Mouse (Mus musculus): Measurements from ENCODE around the gene Gm10644.
"Not testable (repeated sequence)": the region's sequence is repeated elsewhere in the genome, so short reads cannot be mapped to it uniquely, and the experiment has no call there.

The Gm10644 gene

DNA sequence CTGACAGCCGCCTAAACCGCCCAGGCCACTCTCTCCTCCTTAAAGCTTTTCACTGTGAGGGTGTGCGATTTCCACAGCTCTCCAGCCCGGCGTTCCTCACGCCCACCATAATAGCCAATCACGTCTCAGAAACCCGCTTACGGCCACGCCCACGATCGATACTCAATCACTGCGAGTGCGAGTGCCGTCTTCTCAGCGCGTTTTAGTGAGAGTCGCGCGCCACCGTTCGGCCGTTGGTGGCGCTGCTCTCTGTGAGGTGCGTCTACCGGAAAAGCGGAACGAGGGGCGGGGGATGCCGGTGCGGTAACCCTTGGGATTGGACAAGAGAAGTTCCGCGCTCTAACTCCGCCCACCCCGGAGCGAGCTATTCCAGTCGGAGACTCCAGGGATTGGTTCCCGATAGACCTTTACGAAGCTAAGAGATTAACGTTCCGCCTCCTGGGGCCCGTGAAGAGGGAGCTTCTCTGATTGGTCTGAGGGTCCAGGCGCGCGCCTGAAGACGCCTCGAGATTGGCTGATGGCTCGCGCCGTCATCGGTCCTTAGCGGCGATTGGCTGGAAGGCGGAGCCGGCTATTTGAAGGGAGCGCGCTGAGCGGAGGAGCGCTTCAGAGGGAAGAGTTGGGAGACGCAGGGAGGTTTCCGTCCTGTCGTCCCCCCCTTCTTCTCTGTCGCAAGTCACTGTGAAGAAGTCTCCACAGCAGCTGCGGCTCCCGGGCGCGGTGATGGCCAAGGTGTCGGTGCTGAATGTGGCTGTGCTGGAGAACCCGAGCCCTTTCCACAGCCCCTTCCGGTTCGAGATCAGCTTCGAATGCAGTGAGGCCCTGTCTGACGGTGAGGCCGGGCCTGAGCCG is at the start of gene Gm10644, which contains the start of gene Asf1b:
Gene Gm10644, minus strand, starts transcription at position 100 of the 852 bp plus-strand sequence.
Gene Asf1b, plus strand, starts transcription at position 402 of the 852 bp plus-strand sequence.
- in situ Hi-C loops (cut with MboI, MseI): loop anchor here (5.0 kb wide), 1 partner anchor 173 kb away; no protein-coding TSS in a partner anchor

GRCm38 (mm10) chr8:84004533-84005201 is 49.7 kb upstream of the Gm10644 start:
- in situ Hi-C loops (cut with MboI, MseI): no loop called here

DNA sequence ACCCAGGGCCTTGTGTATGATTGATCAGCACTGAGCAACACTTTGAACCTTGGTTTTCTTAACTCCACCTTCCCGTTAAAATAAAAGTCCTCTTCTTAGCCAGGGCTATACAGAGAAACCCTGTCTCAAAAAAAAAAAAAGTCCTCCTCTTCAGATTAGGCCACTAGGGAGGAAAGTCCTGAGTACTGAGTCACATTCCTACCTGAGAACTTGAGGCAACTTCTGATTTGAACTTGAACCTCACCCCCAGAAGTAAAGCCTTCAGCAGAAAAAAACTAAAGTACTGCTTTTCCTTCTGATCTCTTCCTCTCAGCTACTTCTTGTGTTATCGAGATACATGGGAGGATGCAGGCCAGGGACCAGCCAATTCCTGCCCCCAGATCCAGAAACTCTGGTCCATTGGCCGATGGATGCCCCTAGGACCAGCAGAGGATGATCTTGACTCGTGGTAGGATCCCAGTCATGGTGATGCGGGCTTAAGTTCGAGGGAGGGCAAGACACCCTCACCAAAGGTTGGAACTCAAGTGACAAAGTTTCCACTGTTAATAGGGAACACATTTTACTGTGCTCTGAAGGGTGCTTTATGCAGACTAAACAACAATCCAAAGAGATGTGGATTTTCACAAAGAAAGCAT is 48.7 kb upstream of the Gm10644 start:
- in situ Hi-C loops (cut with MboI, MseI): no loop called here

DNA sequence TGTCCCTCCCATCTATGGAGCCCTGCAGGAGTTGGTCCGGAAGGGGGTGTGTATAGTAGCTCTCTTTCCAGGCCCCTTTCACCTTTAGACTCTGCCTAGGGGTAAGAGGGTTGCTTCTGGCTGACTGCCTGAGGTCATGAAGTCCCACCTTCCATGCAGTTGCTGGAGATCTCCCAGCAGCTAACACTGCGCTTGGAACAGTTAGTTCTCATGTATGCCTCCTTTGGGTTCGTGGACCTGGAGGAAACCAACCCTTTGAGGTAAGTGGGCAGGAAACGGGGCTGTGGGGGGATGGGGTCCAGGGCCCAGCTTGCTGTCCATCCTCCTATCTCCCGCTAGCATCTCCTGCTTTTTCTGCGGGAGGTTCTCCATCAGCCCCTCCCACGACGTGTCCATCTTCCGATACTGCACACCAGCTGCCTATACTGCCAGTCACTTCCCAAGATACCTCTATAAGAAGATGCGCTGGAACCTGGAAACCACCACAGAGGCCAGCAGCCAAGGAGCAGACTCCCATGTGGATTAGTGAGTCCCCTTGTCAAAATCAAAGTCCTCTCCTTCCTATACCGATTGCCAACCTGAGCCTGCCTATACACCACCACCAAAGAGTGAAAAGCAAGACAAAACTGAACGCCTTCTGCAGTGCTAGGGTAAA is 48.1 kb upstream of the Gm10644 start:
- in situ Hi-C loops (cut with MboI, MseI): no loop called here

DNA sequence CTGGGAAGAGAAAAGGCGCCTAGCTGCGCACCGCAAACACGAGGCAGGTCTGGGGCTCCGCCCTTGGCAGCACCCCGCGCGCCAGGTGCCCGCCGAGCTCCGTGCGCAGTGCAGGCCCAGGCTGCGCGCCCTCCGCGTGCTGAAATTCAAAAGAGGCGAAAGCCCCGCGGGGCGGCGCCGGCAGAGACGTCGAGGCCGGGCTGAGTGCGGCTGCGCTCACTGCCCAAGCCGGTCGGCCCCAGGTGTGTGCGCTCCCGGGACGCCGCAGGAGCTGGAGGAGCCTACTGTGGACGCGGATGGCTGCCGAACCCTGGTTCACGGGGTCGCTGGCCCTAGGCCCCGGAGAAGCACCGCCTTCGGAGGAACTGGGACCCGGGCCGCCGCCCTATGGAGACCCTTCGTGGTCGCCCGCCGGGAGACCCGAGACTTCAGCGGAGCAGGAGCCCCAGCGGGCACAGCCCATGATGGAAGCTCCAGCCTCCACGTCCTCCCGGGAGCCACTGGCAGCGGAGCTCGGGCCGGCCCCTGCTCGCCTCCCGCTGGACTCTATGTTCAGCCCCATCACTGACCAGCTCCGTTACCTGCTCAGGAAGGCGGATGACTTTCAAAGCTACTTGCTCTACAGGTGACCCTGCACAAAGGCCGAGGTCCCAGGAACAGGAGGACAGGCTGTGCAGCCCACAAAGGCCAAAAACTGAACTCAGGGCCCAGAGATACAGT is 46.4 kb upstream of the Gm10644 start, which contains the start of gene 1700067K01Rik:
Gene 1700067K01Rik, plus strand, starts transcription at position 222 of the 720 bp plus-strand sequence.
- in situ Hi-C loops (cut with MboI, MseI): no loop called here

DNA sequence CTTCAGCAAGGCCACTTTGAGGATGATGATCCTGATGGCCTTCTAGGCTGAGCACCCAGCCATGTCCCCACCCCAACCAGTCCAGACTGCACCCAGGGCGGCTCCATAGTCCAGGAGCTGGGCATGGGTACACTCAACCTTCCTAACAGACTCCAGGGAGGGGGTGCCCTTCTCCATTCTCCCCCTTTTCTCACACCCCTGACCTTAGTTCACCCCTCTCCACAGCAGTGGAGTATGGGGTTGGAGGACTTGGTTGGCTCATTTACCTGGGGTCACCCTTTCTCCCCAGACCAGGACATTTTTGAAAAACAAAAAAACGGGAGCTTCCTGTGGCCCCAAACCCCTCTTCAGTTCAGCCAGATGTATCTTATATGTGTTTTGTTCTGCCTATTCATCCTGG is 44.8 kb upstream of the Gm10644 start:
- in situ Hi-C loops (cut with MboI, MseI): no loop called here

GRCm38 (mm10) chr8:83999057-83999705 is 44.2 kb upstream of the Gm10644 start:
- in situ Hi-C loops (cut with MboI, MseI): no loop called here

DNA sequence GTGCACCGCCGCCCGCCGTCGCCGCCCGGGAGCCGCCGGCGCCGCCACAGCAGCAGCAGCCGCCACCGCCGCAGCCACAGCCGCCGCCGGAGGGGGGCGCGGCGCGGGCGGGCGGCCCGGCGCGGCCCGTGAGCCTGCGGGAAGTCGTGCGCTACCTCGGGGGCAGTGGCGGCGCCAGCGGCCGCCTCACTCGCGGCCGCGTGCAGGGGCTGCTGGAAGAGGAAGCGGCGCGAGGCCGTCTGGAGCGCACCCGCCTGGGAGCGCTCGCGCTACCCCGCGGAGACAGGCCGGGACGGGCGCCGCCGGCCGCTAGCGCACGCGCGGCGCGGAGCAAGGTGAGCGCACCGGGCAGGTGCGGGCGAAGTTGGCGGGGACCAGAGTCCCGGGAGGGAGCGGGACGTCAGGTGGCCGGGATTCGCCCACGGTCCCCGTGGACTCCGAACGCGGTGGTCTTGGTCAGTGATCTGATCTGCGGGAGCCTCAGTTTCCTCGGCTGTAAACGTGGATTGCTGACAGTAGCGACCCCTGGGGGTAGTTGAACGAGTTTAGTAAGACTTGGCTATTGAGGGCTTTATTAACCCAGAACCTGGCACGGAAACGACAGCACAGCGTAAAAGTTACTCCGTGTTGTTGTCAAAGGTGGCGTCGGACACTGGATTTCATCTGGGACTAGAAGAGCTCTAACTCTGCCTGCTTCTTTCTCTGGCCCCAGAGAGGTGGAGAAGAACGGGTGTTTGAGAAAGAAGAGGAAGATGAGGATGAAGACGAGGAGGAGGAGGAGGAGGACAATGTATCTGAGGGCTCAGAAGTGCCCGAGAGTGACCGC is 43.4 kb upstream of the Gm10644 start:
- in situ Hi-C loops (cut with MboI, MseI): no loop called here

DNA sequence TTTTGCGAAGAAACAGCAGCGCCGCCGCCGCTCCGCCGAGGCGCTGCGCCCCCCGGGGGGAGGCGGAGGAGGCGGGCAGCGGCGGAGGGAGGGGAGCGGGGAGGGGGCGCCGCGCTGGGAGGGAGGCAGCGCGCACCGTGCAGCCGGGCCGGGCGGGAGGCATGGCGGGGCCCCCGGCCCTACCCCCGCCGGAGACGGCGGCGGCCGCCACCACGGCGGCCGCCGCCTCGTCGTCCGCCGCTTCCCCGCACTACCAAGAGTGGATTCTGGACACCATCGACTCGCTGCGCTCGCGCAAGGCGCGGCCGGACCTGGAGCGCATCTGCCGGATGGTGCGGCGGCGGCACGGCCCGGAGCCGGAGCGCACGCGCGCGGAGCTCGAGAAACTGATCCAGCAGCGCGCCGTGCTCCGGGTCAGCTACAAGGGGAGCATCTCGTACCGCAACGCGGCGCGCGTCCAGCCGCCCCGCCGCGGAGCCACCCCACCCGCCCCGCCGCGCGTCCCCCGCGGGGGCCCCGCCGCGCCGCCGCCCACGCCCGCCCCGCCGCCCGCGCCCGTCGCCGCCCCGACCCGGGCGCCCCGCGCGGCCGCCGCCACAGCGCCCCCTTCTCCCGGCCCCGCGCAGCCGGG is 42.6 kb upstream of the Gm10644 start, which contains the start of gene Samd1:
Gene Samd1, plus strand, starts transcription at position 162 of the 631 bp plus-strand sequence.
- in situ Hi-C loops (cut with MboI, MseI): no loop called here

DNA sequence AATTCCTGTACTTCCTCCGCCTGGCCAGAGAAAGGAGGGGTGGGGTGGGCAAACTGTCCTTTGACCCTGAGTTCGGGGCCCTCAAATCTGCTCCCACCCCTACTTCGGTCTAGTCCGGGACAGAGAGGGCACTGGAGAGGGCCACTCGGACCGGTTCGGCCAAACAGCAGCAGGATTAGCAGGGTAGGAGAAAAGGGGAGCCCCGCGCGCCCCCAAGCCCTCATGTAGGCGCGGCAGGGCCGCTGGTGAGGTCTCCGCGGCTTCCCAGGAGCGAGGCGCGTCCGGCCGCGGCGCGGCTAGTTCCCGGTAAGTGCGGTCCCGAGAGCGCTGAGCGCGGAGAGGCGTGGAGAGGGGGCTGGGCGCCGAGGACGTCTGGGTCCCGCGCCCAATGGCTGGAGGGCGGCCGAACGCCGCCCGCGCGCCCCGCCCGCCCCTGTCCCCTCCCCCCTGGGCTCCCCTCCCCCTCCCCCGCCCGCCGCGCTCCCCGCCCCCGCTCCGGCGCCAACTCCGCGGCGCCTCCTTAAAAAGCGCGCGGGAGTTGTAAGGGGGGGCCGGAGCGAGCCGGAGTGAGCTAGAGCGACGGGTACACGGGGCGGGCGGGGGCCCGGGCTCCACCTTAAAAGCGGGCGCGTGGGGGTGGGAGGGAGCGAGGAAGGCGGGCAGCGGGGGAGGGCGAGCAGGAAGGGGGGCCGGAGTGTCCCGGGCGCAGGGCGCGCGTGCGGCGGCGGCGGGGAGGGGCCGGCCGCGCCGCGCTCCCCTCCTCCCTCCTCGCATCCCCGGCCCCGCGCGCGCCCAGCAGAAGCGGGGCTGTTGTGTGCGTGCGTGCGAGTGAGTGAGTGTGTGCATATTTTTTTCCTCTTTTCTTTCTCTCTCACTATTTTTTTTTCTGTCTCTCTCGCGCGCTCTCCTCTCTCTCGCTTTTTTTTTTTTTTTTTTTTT is 41.8 kb upstream of the Gm10644 start:
- in situ Hi-C loops (cut with MboI, MseI): no loop called here

DNA sequence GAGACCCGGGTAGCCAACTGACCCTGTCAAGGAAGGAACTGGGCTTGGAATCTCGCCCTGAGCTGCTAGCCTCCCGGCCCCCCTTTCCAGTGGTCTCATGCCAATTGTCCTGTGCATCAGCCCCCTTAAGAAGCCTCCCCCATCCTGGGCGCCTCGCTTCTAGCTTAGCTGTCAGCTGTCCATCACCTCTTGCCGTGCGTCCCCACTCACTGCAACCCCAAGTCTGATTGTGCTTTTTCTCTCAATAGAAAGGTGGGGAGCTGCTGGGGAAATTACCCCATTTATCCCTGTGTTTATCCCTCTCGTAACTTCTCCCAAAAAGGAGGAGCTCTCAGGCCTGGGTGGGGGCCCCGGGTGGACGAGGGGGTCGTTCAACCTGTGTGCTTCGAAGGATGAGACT is 41.0 kb upstream of the Gm10644 start:
- in situ Hi-C loops (cut with MboI, MseI): no loop called here

- in situ Hi-C loops (cut with MboI, MseI): no loop called here
These were observed 39.0 kb upstream of the Gm10644 start for GRCm38 (mm10) chr8:83994030-83994429.

- in situ Hi-C loops (cut with MboI, MseI): no loop called here
These were observed 37.5 kb upstream of the Gm10644 start for GRCm38 (mm10) chr8:83992488-83992887.

GRCm38 (mm10) chr8:83990170-83990569 is 35.2 kb upstream of the Gm10644 start:
- in situ Hi-C loops (cut with MboI, MseI): no loop called here

DNA sequence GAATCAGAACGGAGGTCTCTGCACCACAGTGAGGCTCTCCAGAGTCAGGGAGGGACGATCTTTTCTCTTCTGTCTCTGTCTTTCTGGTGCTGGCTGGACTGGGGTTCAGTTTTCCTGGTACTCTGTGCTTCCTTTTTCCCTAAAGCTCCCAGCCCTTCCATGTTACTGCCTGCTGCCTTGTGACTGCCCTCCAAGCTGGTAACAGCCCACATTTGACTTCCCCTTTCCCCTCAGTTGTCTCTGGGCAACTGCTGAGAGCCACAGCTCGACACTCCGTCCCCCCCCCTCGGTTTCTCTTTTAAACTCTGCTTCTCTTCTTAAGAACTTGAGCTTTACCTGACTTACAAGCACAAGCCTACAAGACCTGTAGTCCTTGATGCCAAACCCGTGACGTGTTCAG is 34.2 kb upstream of the Gm10644 start:
- in situ Hi-C loops (cut with MboI, MseI): no loop called here

DNA sequence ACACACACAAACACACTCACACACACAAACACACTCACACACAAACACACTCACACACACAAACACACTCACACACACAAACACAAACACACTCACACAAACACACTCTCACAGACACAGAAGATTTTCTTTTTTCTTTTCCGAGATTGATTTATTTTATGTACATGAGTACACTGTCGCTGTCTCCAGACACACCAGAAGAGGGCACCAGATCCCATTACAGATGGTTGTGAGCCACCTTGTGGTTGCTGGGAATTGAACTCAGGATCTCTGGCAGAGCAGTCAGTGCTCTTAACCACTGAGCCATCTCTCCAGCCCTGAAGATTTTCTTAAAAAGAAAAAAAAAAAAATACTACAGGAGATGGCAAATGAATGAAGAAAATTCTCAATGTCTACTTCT is 28.2 kb upstream of the Gm10644 start:
- in situ Hi-C loops (cut with MboI, MseI): not testable (repeated sequence)

DNA sequence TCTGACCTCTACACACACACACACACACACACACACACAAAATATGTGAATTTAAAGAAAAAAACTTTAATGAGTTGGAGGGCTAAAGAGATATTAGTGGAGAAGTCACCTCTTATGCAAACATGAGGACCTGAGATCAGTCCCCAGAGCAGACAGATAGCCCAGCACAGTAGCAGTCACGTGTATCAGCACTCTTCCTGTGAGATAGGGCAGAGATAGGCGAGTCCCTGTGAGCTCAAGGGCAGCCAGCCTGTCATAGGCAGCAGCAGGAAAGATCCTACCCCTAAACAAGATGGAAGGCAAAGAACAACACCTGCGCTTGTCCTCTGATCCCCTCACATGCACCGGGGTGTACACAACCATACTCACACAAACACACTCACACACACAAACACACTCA is 27.4 kb upstream of the Gm10644 start:
- in situ Hi-C loops (cut with MboI, MseI): no loop called here

DNA sequence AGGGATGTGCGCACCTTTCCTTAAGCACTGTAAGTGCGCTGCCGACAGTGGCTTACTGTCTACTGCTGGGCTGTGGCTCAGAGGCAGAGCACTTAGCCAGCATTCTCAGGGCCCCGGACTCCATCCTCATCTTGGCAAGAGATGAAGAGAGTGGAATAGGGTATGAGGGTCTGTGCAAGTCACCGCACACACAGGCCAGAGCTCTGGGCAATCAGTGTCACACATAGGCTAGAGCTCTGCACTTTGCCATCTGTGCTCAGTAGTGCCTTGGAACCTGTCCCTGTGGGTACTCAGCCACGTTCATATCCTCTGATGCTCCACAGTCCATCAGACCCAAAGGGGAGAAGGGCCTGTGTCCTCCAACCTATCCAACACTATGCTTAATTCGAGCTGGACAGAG is 26.5 kb upstream of the Gm10644 start:
- in situ Hi-C loops (cut with MboI, MseI): no loop called here
